Mouse (Mus musculus) 3134 (cell line): ENCODE measurements around the gene Smg7.

Experiments used
- DNase-seq: peaks from one replicate; pipeline ENCODE4 v3.0.0-alpha.2; 2011; ENCODE audit warnings: low spot score; ENCODE audit not compliant: insufficient read length; ENCODE audit errors: extremely low read depth

Gene Smg7

GRCm38 (mm10) chr1:152841057-152841456 is 61.4 kb downstream of the Smg7 start:
- DNase-seq, result no peak

DNA sequence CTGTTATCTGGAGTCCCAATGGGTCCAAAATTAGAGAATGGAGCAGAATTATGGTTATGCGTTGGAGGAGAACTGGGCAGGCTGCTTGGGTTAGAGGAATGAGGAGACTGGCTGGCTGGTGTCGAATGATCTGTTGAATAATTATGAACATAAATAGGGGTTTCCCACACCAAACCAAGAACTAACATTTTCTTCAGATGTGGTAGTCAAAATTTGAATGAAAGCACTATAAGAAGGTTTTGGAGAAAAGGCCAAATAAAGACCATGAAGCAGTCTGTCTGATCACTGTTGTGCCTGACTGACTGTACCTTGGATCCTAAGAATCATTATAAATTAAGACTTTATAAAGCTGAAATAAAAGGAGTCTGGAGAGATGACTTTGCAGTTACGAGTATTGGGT is 62.1 kb downstream of the Smg7 start:
- DNase-seq, result no peak

DNA sequence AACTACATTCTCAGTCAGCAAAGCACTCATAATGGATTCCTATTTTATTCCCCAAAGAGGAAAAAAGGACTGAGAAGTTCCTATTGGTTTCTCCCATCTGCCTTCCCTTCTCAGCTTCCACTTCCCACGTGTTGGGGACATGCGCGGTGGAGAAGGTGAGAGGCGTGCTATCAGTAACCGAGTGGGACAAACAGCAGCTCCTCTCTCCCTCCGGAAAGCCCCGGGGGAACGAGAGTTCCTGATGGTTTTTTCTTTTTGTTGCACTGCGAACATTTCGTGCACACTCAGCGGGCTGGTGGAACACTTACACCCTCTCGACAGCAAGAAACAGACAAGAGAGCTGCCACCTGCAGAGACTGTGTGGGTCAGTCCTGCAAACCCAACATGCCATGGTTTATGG is 63.6 kb downstream of the Smg7 start:
- no peak for DNase-seq

GRCm38 (mm10) chr1:152838026-152838702 is 64.3 kb downstream of the Smg7 start:
- no peak for DNase-seq

- DNase-seq, result no peak
Measured at GRCm38 (mm10) chr1:152835061-152835460, 67.4 kb downstream of the Smg7 start.

- no peak for DNase-seq
Measured at GRCm38 (mm10) chr1:152832316-152832715, 70.1 kb downstream of the Smg7 start.

DNA sequence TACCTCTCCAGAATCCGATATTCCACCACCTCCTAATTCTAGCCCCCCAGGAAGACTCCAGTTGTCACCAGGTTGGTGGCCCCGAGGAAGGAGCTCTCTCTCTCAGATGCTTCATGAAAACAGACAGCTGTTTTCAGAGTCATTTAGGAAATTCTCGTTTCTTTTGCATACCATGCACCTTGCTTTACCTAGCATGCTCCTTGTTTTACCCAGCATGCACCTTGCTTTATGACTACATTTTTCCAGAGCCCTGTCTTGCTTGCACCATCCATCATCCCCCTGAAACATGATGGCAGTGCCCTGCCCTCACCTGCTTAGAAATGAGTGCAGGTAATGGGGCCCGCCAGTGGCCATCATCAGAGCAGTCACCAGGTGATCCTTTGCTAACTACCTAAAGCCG is 70.8 kb downstream of the Smg7 start:
- no peak for DNase-seq

- DNase-seq, result no peak
Measured at GRCm38 (mm10) chr1:152831003-152831402, 71.4 kb downstream of the Smg7 start.

GRCm38 (mm10) chr1:152830054-152830453 is 72.4 kb downstream of the Smg7 start:
- DNase-seq, result no peak

DNA sequence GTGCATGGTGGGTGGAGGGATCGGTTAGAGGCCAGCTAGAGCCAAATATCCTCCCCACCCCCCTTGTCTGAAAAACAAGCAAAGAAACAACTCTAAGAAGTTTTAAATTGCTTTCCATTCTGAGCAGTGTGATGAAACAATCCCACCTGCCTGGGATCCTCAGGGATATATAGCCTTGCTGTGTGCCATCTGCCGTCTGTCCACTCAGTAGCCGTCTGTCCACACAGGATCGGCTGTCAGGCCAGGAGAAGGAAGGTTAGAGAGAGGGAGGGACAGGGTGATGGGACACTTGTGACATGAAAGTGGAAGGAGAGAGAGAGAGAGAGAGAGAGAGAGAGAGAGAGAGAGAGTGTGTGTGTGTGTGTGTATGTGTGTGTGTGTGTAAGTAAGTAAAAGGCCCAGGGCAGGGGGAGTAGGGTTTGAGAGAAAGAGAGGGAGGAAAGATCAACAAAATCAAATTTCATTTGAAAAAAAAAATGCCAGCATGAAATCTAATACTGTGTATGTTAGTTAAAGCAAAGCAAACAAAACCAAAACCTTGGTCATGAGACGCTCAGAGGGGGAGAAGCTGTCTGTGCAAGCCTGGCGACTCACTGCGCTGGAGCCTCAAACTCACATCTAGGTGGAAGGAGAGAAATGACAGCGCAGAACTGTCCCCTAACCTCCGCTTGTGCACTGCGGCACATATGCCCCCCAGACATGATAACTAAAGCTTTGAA is 73.7 kb downstream of the Smg7 start:
- DNase-seq, result no peak

GRCm38 (mm10) chr1:152828168-152828567 is 74.3 kb downstream of the Smg7 start:
- no peak for DNase-seq

DNA sequence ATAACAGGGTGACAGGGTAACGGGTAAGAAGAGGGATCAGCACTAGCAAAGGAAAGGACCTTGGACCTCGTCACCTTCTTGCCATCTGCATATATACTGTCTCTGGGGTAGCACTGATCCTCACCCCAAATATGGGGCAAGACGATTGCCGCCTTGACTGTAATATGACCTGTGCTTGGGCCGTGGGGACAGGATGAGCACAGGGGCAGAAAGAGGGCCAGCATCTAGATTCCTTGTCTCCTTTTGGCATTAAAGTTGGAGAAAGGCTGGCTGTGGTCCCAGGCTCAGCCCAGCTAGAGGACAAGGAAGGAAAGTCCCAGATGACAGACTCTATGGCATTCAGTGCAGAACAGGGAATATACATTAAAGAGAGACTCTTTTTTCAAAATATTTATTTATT is 76.0 kb downstream of the Smg7 start:
- DNase-seq, result no peak

GRCm38 (mm10) chr1:152824206-152824605 is 78.2 kb downstream of the Smg7 start:
- DNase-seq, result no peak

- DNase-seq, result peak; percentile 30
Measured at GRCm38 (mm10) chr1:152821746-152822145, 80.7 kb downstream of the Smg7 start.

- no peak for DNase-seq
Measured at GRCm38 (mm10) chr1:152820911-152821695, 81.3 kb downstream of the Smg7 start.

GRCm38 (mm10) chr1:152819558-152819957 is 82.9 kb downstream of the Smg7 start:
- DNase-seq, result no peak

GRCm38 (mm10) chr1:152817794-152818193 is 84.7 kb downstream of the Smg7 start:
- no peak for DNase-seq

DNA sequence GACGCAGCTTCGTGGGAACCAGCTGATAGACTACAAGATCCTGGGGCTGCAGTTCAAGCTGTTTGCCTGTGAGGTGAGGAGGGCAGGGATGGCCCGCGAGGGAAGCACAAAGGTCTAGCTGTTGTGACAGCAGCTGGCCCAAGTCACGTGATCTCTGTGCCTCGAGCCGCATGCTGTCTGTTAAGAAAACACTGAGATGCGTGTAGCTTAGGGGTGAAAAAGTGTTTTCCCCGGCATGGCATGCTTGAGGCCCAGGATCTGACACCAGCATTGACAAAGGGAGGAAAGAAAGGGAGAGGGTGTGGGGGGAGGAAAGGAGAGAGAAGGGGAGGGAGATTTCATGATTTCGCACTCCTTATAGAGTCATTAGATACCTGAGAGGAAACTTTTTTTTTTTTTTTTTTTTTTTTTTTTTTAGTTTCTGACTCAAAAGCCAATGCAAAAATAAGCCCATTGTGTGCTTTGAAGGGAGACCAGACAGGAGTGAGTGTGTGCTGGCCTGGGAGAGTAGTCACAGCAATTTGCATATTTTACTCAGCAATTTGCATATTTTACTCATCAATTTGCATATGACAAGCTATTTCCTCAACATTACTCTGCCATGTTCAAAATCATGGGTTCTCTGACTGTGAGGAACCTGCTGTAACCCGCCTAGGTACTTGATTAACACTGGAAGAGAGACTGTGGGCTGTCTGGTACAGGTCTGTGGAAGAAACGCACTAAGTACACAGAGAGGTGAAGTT is 85.2 kb downstream of the Smg7 start:
- DNase-seq, result no peak

DNA sequence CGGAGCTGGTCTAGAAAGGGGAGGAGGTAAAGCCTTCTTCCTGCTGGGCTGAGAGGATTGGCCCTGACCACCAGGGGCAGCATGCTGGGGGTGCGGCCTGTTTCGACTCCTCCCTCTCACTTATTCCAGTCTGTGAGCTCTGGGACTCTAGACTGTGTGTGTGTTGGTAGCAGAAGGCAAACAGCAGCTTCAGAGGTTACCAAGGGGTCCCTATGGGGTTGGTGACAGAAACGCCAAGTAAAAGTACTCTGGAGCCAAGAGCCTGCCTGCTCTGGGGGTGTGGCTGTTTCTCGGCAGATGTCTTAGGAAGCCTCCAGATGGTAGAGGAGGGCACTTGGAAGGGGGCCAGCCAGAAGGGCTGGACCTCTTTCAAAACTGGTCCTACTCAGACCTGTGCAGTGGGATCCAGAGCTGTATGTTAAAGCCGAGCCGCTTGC is 87.2 kb downstream of the Smg7 start:
- peak; percentile 51 for DNase-seq

DNA sequence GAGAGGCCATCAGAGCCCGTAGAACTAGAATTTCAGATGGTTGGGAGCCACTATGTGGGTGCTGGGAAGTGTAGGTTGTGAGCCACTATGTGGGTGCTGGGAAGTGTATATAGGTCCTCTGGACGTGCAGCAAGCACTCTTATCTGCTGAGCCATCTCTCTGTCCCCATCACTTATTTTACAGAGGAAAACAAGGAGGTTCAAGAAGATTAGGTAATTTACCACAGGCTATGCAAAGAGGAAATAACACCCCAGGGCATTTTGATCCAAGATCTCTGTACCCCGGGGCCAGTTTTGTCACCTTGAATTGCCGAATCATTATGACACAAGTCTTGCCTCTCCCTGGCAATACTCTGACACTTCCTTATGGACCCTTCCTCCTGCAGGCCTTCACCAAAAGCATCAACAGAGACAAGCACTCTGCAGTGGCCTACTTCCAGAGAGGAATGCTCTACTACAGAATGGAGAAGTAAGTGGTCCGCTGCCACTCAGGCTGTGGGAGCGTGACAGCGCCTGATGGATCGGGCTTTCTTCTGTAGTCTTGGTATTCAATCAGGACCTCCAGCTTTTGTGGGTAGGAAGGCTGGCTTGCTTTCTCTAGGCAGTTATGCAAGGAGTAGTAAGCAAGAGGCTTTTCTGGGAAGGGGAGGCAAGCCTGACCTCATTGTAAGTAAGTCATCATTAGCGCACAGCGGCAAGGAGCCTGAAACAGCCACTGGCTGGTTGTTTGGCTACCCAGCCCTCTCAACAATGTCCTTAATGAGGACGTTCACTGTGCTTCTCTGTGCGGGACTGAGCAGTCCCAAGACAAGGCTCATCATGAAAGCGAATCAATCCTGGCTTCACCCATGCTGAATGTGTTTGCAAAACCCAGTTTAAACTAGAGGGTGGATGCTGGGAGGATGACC is 91.7 kb downstream of the Smg7 start:
- DNase-seq, result no peak
